Mouse (Mus musculus) cerebellum, adult (tissue): ENCODE data around the gene Hdgf.

Experiments used
- ATAC-seq: cut with Nextera tagmentation; 2 replicates; pipeline ENCODE4 v1.9.2; 2017; ENCODE audit warnings: mild to moderate bottlenecking, moderate library complexity, mixed read lengths; ENCODE audit not compliant: insufficient number of reproducible peaks, low FRiP score, low TSS enrichment

The Hdgf gene

DNA sequence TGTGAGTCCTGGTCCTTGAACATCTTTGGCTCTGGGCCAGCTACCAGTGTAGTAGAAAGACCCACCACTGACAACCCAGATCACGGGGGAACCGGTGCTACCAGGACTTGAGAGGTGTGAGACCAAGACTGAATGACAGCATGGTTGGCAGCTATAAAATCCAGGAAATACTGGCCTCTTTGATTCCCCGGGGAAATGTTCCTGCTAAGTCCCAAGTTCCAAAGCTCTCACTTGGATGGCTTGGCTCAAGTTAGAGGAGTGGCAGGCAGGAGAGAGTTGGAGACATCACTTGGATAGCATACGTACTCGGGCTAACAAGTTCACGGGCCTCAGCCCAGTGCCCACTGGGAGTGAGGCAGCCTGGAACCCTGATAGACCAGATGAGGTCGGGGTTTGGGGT lies 37.5 kb downstream of the Hdgf start:
- no peak for ATAC-seq

DNA sequence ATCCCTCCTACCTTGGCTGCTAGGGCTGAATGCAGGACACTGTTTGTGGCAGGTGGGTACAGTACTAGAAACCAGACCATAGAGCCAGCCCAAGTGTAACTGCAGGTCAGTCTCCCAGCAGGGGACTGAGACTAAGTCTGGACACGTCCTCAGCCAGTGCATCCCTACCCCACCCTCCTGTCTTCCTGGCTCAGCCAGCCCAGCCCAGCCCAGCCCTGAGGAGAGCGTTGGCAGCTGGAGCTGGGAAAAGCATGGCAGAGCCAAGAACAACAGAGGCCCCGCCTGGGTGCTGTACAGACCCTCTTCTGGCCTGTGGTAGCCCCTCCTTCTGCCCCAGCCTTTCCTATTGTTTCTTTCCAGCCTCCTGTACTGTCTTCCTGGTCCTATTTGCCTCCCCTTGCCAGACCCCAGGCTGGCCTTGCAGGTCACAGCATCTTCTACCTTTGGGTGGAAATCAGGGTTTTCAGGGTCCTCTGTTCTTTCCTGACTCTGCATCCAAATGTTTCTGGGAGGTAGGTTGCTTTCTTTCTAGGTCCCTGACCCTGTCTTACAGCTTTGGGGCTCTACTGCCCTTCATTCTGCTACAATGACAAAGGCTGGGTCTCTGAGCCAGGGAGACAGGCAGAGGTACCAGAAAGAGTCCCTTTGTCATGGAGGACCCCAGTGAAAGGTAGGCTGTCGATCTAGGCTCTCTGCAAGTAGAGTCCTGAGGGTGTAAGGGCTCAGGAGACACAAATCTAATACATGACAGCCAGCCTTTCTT lies 38.9 kb downstream of the Hdgf start:
- no peak for ATAC-seq

DNA sequence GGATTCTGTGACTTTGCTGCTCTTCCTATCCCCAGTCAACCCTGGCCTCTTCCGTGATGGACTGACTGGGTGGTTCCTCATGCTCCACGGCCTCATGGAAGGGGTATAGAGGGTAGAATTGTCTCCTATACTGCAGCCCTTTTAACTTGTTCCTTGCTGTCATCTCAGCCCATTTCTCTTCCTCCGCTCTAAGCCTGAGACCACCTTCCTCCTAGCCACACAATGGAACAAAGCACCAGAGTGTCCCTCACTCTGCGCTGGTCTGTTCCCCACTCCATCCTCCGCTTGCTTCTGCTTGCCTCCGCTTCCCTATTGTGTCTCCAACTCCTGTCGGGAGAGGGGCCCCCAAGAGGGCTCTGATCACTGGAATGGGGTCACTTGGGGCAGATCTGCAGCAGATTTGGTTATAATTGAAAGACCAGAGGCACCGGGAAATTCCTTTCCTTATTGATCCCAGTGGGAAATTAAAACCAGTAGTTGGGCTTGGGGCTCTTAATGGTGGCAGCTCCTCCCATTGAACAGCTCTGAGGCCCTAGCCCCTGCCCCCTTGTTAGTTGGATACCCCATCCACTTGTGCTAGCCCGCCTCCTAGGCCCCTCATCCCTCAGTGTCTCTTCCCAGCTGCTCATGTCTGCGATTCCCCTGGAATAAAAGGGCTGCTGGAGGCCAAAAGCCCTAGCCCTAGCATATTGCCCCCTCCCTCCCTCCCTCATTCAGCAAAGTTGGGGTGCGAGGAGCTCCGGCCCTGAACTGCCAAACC lies 39.8 kb downstream of the Hdgf start:
- ATAC-seq, result no peak

DNA sequence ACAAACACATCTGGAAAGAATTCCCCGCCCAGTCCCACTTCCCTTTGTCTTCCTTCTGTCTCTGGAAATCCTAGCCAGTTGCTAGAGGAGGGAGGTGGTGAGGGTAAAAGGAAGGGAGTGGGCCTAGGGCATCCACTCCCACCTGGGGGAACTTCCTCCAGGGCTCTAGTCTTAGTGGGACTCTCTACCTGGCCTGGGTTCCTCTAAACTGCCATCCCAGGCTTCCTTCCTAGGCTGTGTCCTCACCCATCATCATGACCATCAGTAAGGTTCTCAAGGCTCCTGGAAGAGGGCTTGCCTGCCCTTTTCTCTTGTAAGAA lies 40.4 kb downstream of the Hdgf start:
- ATAC-seq, result no peak

DNA sequence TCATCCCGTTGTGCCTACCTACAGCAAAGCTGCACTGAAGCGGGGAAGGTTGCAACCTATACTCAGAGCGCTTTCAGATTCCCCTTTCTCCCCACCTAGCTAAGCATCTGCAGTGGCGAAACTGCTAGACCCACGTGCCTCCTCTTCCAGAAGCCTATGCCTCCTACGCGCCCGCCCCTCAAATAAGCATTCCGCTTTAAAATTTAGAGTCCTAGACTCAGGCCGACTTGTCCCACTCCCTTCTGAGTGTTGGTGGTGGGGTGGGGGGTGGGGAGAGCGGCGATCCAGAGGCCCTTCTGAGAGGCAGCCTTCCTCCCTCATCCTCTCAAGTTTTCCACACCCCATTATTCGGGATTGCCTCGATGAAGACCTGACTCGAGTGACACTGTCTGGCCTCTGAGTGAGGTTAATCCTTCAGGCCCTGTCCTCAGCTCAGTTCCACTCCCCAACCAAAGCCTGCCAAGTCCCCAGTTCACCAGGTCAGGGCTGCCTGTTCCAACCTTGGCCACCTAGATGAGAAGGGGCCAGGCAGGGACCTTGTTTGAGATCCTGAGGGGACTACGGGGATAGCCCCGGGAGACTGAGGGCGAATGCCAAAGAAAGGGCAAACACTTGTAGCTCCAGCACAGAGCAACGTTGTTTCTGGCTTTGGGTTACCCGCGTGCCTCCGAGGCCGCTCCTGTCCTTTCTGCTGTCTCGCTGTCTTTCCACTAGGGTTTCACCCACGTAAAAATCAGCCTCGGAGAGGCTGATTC lies 41.1 kb downstream of the Hdgf start:
- ATAC-seq, result no peak

DNA sequence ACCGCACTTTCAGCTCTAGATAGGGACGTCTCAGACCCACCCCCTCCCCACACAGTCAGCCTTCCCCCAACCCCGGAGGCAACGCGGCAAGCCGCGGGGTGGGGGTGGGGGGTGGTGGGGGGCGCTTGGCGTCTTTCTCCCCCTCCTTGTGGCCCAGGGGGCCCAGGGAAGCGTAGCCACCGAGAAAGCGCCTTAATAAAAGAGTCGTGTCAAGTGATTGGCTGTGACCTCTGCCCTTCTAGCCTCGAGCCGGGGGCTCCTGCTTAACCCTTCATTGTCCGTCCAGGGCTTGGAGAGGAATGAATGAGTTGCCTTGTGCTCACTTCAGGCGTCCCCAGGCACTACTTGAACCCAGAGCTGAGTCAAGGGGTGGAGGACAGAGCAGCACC lies 41.7 kb downstream of the Hdgf start:
- no peak for ATAC-seq

DNA sequence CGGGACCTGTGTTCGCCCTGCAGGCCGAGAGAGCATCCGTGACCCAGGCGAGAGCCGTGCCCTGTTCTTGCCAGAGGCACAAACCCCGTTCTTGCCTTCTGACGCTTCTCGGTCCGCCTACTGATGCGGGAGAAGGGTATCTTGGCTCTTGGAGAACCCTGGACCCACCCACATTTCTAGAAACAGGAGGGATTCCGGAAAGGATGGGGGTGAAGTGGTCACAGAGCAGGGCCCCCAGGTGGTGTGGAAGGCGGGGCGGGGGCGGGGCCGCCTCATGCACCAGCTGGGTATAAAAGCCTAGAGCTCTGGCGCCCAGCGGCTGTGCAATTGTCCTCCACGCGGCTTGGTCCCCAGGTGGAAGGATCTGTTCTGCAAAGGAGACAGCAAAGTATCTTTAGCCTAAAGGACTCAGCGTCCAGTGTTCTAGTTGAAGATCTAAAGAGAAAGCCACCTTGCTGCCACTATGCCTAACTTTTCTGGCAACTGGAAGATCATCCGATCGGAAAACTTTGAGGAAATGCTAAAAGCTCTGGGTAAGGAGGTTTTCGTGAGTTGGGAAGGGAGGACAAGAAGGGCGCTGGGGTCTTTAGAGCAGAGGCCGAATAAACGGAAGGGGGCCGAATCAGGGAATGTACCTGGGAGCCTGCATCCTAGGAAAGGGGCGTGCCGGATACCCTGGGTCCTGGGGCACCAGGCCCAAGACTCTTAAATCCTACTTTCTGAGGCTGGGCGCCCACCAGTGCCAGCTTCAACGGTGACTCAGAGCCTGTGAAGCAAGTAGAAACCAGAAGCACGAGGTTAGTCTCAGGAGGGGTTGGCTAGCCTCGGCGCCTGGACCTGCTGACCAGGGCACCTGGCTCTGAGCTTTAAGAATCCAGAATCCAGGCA lies 42.5 kb downstream of the Hdgf start, which contains the start of gene Crabp2:
TSS of gene Crabp2 (plus strand) at position 289 of the 888 bp plus-strand sequence.
- ATAC-seq, result no peak

DNA sequence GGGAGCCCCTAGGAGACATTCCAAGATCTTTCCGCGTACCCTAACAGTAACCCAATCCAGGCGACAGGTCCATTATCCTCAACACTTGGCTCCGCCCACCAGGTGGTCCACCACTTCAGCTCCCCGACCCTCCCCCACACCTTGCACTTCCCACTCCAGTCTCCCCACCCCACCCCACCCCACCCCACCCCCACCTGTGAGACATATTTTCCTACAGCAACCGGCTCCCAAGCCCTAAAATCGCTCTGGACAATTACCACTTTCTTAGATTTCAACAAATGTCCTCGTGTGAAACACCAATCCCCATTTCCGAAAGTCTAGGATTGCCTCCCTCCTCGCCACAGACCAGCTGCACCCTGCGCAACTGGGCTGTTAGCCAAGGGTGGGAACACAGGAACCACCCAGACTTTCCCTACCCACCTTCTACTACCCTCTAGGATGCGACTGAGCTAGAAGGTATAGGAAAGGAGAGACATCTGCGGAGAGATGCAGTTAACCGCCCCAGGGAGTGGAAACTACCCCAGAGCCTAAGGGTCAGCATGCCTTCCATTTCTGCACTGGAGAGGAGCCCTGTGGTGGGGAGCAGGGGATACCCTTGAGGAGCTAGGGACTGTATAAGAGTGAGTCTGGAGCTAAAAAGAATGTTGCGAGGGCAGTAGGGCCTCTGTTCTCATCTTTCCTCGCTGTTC lies 43.3 kb downstream of the Hdgf start:
- ATAC-seq, result no peak

DNA sequence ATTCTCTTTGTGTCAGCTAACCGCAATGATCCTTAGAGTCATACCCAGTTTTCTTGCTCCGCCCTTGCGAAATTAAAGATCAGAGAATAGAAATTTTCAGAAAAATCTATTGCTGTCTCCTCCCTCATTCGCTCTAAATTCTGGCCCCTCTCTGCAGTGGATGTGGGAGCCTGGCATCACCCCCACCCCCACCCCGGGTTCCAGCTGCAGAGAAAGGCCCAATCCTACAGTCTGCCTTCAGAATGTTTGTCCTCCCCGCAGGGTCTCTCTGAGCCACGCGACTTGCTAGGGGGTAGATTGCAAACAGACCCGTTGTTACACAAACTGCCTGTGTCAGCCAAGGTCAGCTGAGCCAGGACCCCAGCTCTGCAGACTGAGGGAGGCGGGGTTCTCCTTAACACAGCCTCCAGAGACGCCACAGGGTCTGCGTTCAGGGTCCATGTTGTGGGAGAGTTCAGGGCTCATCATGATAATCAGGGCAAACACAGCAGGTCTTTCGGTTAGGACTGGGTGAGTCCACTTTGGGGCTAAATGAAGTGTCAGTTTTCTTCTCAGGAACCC lies 43.9 kb downstream of the Hdgf start:
- no peak for ATAC-seq

DNA sequence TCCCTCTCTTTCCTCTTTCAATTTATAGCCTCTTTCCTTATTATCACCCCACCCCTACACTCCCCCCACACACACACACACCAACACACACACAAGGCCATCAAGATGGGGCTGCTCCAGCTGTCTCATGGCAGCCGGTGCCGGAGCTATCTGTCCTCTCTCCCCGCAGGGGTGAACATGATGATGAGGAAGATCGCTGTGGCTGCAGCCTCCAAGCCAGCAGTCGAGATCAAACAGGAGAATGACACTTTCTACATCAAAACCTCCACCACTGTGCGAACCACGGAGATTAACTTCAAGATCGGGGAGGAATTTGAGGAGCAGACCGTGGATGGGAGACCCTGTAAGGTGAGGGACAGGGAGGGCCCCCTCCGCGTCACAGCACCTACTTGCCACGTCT lies 45.8 kb downstream of the Hdgf start:
- ATAC-seq, result no peak

DNA sequence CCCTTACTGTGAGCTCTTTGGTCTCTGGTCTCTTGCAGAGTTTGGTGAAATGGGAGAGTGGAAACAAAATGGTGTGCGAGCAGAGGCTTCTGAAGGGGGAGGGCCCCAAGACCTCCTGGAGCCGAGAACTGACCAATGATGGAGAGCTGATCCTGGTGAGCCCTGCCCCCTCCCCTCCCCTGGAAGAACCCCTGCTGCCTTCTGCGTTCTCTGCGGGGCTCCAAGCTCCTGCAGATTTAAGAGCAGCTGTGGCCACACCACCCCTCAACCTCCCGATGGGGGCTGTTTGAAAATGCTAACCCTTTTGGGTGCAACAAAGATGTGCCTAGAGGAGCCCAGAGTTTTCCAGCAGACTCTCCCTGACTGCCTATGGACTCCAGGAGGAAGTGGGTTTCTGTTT lies 46.3 kb downstream of the Hdgf start:
- no peak for ATAC-seq

DNA sequence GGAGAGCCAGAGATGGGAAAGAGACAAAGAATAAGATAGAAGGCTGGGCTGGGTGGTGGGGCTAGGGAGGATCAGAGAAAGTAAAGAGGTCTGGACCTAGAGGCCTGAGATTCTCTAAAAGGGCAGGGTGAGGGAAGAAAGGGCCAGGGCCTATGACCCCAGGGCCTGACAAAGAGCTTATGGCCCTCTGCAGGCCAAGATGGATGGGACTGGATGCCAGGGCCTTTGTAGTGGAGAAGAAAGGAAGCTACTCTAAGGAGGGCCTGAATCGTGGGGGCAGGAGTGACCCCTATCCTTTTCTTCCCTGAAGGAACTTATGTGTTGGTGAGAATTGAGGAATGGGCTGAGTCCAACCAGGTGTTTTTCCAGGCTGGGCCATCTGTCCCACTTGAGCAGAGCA lies 51.9 kb downstream of the Hdgf start:
- ATAC-seq, result no peak

DNA sequence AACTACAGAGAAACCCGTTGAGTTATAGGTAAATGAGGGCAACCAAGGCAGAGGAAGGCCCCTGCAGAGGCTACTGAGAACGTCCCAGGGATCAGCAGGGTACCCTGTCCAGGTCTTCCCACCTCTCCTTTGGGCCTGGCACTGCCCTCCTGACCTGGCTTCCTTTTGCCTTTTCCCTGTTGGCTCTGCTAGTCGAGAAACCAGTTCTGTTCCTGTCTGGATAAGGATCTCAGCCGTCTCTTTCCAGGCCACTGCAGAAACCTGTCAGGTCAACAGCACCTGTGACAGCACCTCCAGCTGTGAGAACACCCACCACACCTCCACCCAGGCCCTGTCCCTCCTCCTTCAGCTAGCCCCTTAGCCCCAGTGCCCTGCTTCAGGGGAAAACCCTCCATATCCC lies 52.4 kb downstream of the Hdgf start:
- ATAC-seq, result no peak

DNA sequence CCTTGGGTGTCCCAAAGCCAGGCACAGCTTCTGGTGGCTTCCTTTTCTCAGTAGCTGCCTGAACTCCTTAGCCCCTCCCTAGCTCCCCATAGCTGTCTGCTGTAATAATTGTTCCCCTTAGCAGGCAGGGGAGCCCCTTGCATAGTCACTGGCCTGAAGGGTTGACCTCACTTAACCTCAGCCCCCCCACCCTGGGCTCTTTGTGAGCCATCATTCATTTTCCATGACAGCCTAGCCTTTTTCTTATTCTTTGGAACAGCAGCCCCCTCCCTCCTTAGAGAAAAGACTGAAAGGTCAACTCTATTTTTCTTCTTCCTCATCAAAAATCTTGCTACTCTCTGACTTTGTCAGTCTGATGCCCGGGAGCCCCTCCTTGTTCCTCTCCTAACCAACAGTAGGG lies 52.8 kb downstream of the Hdgf start:
- no peak for ATAC-seq

DNA sequence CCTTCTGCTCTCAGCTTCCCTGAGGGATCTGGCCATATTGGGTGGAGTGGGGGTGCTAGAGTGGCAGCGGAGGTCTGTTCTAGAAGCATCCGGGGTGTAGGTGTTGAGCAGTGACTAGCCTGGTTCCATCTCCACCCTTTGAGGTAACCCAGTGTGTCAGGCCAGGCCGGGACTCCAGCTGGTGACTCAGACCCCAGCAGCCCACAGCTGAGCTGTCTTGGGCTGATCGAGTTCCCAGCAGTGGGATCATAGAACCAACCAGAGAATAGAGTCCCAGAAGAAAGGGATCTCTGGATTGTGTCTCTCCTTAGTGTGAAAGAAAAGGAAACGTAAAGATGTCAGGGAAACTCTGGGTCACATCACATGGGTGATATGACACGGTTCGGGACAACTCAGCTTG lies 53.2 kb downstream of the Hdgf start:
- no peak for ATAC-seq

DNA sequence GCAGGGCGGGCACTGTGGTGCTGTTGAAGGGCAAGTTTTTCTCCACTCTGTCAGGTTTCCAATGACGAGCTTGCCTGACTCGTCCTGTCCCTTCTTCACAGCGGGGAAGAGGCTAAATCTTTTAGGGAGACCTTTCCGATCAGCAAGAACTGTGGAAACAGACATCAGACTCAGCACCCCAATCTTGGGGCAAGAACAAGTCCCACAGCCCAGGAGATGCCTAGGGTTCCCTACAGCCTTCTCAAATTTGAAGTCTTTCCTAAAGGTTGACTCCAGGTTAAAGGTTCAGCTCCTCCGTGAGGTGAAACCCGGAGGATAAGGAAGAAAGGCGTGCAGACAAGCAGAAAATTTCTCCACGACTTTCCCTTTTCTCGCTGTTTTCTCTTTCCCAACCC lies 54.1 kb downstream of the Hdgf start:
- no peak for ATAC-seq

DNA sequence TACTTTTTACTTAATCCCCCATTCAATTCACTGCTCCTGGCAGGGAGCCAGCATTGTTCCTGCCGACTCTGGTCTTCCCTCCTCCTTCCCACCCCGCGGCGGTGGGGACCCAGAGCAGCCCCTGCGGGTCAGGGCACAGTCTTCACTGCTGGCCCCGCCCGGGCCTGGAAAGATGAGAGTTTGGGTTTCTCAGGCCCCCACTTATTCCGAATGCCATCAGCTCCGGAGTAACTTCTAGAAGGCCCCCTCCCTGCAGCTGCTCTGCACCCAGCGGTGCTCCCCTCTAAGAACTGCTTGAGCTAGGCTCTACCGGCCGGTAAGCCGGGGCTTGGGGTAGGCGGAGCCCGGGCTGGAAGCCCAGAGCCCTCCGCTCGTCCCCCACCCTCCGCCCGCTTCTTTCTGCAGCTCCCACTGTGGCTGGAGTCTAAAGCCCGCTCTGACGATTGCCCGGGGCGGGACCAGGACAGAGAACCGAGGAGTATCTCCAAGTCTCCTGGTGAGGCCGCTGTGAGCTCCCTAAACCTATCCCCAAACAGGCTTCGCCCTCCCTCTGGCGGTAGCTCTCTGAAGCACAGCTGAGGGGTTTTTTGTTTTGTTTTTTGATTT lies 54.6 kb downstream of the Hdgf start:
- peak; percentile 83 for ATAC-seq
